Mouse (Mus musculus): ENCODE data around the gene Ndrg3.
A peak's percentile ranks its signal among the peaks of the same experiment; 100 is the strongest.
"Not testable (repeated sequence)": the region's sequence is repeated elsewhere in the genome, so short reads cannot be mapped to it uniquely, and the experiment has no call there.

Gene Ndrg3

GRCm38 (mm10) chr2:156935005-156935404 lies 56.9 kb downstream of the Ndrg3 start:
- no peak for DNase-seq (ENCODE audit: low spot score)

GRCm38 (mm10) chr2:156933426-156933825 lies 58.4 kb downstream of the Ndrg3 start:
- DNase-seq (ENCODE audit: low spot score) = no peak

- no peak for DNase-seq (ENCODE audit: low spot score)
Observed at GRCm38 (mm10) chr2:156931421-156931820, 60.4 kb downstream of the Ndrg3 start.

- DNase-seq (ENCODE audit: low spot score) = no peak
Observed at GRCm38 (mm10) chr2:156930549-156930948, 61.3 kb downstream of the Ndrg3 start.

- DNase-seq (ENCODE audit: low spot score) = peak; percentile 12
Observed at GRCm38 (mm10) chr2:156929519-156930120, 62.2 kb downstream of the Ndrg3 start.

GRCm38 (mm10) chr2:156928606-156929005 lies 63.2 kb downstream of the Ndrg3 start:
- DNase-seq (ENCODE audit: low spot score) = no peak

GRCm38 (mm10) chr2:156927663-156928062 lies 64.2 kb downstream of the Ndrg3 start:
- DNase-seq (ENCODE audit: low spot score) = no peak

GRCm38 (mm10) chr2:156925611-156926010 lies 66.2 kb downstream of the Ndrg3 start:
- not testable (repeated sequence) for DNase-seq (ENCODE audit: low spot score)

- DNase-seq (ENCODE audit: low spot score) = not testable (repeated sequence)
Observed at GRCm38 (mm10) chr2:156925075-156925474, 66.8 kb downstream of the Ndrg3 start.

- DNase-seq (ENCODE audit: low spot score) = no peak
Observed at GRCm38 (mm10) chr2:156924210-156924898, 67.5 kb downstream of the Ndrg3 start.

- no peak for DNase-seq (ENCODE audit: low spot score)
Observed at GRCm38 (mm10) chr2:156923057-156923456, 68.8 kb downstream of the Ndrg3 start.

- no peak for DNase-seq (ENCODE audit: low spot score)
Observed at GRCm38 (mm10) chr2:156919796-156920195, 72.1 kb downstream of the Ndrg3 start.

GRCm38 (mm10) chr2:156919191-156919590 lies 72.7 kb downstream of the Ndrg3 start:
- not testable (repeated sequence) for DNase-seq (ENCODE audit: low spot score)

GRCm38 (mm10) chr2:156918562-156918961 lies 73.3 kb downstream of the Ndrg3 start:
- DNase-seq (ENCODE audit: low spot score) = no peak

- DNase-seq (ENCODE audit: low spot score) = no peak
Observed at GRCm38 (mm10) chr2:156916419-156917125, 75.3 kb downstream of the Ndrg3 start.

- DNase-seq (ENCODE audit: low spot score) = no peak
Observed at GRCm38 (mm10) chr2:156915559-156915958, 76.3 kb downstream of the Ndrg3 start.

GRCm38 (mm10) chr2:156913191-156913590 lies 78.7 kb downstream of the Ndrg3 start:
- DNase-seq (ENCODE audit: low spot score) = no peak

GRCm38 (mm10) chr2:156905931-156906330 lies 85.9 kb downstream of the Ndrg3 start:
- not testable (repeated sequence) for DNase-seq (ENCODE audit: low spot score)

- DNase-seq (ENCODE audit: low spot score) = peak; percentile 71
Observed at GRCm38 (mm10) chr2:156904976-156905717, 86.7 kb downstream of the Ndrg3 start.

- no peak for DNase-seq (ENCODE audit: low spot score)
Observed at GRCm38 (mm10) chr2:156903367-156903766, 88.5 kb downstream of the Ndrg3 start.

- DNase-seq (ENCODE audit: low spot score) = not testable (repeated sequence)
Observed at GRCm38 (mm10) chr2:156902411-156902810, 89.4 kb downstream of the Ndrg3 start.

- no peak for DNase-seq (ENCODE audit: low spot score)
Observed at GRCm38 (mm10) chr2:156901883-156902282, 90.0 kb downstream of the Ndrg3 start.

Measured in urinary bladder, postnatal 14 days (tissue).